Mouse (Mus musculus) left cerebral cortex, adult 18-20 months (tissue): Measurements from ENCODE around the gene Neurl4. TPM values are rescaled to one million over a fixed set of nuclear protein-coding genes. Genes with fewer than 3 reads are reported as not detected.

Experiments used
- DNase-seq, 2 experiments: peaks; one replicate each; pipeline ENCODE4 v3.0.0; 2021 to 2022; ENCODE audit warnings: low spot score in 2 of 2, mixed read lengths in 1 of 2
- total RNA-seq, 2 experiments: library from RNA; stranded (reverse); gene quantifications; 2 replicates each; pipeline ENCODE4 v1.2.3; 2021

Gene Neurl4
- total RNA-seq, 2 experiments from 2014 or later: 116 to 118 TPM

DNA sequence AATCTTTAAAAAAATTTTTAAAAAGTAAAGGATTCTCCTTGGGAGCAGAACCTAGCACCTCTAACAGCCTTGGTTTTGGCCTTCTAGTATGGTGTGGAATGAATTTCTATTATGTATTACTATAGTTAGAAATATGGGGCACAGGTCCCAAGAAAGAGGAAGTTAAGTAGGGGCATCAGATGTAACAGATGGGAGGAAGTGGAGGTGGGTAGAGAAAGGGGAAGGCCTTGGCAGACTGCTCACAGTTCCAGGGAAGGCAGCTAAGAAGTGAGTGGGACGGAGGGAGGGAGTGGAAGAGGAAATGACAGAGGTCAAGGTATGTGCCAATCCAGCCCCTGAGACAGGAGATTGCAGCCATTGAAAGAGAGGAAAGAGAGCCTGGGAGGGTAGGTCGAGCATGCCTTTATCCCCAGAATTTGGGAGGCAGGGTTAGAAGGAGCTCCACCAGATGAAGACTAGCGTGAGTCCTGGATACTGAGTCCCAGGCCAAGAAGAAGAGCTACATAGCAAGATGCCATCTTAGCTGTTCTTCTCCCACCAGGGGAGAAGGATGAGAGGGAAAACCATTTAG, 30.2 kb downstream of the Neurl4 start:
- no peak for DNase-seq

DNA sequence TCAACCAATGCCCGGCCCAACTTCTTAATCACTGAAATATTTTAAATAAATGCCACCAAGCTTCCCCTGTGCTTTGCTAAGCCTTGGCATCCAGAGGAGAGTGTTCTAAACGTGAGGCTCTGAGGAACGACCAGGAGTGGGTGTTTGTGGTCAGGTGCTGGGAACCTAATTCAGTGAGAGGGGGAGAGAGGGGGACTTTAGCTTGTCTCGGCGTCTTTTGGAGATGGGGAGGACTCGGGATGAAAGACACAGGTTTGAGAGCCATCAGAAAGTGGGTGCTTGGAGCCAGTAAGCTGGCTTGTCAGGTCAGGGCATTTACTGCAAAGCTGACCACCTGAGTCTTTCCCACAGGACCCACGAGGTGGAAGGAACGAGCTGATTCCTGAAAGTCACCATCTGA, 30.9 kb downstream of the Neurl4 start:
- DNase-seq: no peak

DNA sequence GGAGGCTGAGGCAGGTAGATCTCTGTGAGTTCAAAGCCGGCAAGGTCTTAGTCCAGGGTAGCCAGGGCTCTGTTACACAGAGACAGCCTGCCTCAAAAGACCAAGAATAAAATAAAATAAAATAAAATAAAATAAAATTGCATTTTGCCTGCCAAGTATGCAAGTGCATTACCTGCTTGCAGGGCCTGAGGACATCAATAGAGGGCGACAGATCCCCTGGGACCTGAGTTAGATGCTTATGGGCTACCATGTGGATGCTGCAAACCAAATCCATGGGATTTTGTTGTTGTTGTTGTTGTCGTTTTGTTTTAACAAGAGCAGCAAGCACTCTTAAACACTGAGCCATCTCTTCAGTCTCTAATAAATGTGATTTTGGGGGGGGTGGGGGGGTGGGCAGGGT, 31.4 kb downstream of the Neurl4 start:
- no peak for DNase-seq

DNA sequence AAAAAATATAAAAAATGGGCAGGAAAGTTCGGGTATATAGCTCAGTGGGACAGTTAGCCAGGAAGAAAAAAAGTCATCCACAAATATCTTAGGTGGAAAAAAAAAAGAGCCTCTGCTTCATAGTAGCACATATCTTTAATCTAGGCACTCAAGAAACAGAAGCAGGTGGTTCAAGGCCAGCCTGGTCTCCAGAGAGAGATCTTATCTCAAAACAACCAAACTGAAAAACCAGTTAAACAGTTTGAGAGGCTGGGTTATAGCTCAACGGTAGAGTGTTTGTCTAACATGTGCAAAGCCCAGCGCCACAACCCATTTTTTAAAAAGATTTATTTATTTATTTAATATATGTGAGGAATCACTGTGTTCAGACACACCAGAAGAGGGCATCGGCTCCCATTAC, 32.2 kb downstream of the Neurl4 start:
- no peak for DNase-seq

DNA sequence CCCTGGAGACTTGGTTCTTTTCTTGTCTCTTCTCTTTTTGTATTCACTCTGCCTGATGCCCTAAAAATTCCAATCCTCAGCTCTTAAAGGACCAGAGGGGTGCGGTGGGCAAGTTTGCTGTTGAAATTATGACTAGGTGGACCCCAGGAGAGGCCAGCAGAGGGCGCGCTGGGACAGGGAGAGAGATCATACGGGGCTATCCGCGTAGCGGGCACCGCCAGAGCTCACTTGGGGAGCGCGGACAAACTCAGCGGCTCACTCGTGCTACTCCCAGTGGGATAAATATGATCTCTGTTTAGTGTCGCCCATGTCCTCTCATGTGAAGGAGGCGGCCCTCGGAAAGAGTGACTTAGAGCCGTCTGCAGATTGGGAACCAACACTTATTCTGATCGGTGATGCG, 33.3 kb downstream of the Neurl4 start:
- DNase-seq: peak; percentile 85 to 96

DNA sequence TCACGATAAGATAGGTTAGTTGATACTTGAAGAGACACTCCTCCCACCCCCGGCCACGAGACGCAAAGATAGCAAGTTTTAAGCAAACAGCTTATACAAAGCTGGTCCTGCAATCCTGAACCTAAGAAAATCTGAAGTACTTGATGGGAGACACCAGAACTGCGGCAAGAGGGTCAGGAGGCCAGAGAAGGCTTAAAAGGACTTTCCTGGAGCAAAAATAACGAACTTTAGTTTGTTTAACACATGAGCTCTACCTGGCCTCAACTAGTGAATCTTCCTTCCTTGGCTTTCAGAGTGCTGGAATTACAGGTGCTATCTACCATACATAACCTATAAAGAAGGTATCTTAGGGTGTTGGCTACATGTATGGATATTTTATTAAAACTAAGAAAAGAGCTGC, 33.8 kb downstream of the Neurl4 start:
- no peak for DNase-seq

DNA sequence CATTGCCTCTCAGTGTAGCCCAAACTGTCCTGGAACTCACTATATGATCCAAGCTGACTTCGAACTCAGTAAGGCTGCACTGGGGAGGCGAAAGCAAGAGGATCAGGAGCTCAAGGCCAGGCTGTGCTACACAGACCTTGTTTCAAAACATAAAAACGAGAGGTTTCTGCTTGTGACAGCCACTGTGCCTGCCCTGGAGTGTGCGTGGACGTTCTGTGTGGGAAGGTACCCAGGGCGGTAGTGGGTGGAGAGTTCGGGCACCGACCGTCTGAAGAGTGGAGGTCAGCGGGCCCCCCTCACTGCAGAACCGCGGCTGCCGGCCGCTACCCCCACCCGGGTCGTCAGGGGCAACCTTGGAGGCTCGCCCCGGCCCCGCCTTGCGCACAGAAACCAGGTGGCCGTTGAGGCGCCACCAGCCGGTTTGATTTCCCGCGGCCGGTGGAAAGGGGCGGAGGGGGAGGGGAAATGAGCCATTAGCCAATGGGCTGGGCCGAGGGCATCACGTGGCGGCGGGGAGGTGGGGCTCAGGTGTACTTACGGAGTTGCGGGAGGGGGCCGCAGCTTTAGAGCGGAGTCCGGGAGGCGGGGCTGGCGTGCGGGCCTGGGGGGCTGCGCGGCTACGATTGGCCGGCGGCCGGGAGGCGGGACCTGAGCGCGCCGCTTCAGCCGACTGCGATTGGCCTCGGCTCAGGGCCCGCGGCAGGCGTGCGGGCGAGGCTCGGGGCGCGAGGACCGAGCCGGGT, 34.4 kb downstream of the Neurl4 start, which contains the start of gene Ybx2:
Gene Ybx2, plus strand, starts transcription at position 660 of the 743 bp plus-strand sequence.
- DNase-seq: peak; percentile 84 to 88

DNA sequence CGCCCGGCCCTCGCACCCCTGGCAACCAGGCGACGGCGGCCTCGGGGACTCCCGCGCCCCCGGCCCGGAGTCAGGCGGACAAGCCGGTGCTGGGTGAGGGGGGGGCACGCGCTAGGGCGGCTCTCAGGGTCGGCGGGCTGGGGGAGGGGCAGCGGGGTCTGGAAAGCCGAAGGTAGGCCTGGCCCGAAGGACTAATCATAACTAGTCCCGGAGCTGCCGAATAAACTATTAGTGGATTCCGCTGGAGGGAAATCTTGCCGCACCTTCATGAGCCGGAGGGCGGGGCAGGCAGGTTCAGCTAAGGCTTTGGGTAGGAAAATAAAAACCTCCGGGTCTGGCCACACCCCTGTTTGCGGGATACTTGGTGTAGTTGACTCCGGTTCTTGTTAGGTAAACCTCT, 35.3 kb downstream of the Neurl4 start:
- no peak for DNase-seq

DNA sequence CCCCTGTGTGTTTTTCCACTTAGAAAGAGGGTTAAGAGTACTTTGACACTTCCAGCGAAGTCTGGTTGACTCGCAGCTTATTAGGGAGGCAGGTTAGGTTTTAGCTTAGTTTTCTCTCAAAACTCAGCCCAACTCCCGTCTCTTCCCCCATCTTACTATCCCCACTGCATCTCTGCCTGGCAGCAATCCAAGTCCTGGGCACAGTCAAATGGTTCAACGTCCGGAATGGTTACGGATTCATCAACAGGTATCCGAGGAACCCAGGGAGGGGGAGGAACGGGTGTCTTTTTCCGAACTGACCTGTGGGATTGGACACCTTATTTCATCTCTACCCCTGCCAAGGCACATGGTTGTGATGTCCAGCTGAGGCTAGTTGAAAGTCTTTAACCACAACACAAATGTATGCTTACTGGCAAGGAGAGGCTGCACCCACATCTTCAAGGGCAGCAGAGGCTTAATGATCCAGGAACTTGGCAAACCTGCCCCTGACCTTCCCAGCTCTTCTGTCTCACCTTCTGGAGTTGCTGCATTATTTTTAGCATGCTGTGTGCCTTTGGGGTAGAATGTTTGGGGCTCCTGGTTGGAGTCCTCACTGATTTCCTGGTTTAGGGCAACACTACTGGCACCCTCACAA, 36.0 kb downstream of the Neurl4 start:
- no peak for DNase-seq

DNA sequence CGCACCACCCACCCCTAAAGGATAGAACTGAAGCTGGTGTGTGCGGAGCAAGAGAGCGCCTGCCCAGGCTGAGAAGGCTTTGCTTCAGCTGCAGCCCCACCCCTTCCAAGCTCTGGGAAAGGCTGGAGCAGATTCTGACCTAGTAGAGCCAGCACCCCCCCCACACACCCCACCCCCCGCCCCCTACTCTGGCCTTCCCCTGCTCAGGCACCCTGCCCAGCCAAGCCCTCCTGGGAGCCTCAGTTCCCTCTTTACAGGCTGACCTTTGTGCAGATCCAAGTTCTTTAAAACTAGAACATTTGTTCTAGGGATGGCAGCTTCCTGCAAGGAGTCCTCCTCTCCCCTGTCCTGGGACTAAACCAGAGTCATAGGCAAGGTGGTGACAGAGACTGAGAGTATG, 36.5 kb downstream of the Neurl4 start:
- DNase-seq: no peak

DNA sequence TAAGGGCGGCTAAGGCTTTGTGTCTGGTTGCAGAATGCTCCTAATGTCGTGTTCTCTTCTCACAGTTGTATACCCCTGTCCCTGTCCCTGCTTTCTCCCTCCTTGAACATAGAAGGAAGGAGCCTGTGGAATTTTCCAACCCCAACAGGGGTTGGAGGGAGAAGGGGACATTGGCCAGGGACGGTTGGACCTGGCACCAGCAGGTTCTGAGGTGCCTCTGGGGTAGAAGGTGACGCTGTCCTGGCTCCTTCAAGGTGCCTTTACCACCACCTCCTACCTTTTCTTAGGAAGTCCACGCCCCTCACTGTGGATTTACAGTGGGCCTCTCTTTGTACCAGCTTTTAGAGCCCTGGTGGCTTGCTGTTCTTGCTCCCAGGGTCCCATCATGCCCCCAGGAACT, 37.0 kb downstream of the Neurl4 start:
- DNase-seq: no peak

DNA sequence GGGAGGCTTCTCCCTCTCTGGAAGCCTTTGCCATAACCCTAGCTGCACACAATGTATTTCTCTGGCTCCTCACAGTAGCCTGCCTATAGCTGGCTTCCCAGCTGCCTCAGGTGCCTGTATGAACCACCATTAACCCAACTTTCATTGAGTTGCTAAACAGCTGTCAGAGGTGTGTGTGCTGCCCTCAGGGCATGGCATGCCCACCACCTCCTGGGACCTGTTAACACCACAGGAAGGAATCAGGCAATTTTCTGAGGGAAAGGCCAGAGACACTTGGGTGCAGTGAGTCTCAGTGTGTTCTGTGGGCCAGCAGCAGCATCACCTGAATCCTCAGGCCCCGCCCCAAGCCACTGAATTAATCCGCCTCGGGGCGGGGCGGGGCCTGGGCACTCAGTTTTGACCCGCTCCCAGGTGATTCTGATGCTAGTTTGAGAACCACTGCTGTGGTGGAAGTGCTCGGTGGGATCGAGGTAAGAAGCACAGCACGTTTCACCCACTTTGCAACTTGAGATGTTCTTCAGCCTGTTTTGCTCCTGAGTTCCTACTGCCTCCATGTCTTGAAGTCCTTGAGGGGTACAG, 37.6 kb downstream of the Neurl4 start:
- DNase-seq: no peak

DNA sequence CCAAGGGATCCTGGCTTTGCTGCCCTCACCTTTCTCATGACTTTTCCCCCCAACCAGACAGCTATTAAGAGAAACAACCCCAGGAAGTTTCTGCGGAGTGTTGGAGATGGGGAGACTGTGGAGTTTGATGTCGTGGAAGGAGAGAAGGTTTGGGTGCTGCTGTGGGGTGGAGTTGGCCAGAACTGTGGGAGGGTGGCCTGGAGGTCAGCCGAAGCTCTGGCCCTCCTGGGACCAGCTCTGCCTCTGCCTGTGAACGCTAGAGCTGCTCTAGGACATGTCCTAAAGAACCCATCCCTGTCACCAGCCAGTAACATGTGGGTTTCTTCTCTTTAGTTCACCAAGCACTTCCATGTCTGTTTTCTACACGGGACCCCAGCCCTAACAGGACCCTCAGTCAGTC, 38.3 kb downstream of the Neurl4 start:
- DNase-seq: no peak

DNA sequence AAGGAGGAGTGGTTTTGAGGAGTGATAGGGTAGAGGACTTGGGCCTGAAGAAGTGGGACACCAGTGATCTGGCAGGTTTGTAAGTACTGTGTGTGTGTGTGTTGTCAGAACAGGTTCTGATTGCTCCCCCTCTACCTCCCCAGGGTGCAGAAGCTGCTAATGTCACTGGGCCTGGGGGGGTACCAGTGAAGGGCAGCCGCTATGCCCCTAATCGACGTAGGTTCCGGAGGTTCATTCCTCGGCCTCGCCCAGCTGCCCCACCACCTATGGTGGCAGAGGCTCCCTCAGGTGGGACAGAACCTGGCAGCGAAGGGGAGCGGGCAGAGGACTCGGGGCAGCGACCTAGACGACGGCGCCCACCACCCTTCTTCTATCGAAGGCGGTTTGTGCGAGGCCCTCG, 38.9 kb downstream of the Neurl4 start:
- DNase-seq: no peak

DNA sequence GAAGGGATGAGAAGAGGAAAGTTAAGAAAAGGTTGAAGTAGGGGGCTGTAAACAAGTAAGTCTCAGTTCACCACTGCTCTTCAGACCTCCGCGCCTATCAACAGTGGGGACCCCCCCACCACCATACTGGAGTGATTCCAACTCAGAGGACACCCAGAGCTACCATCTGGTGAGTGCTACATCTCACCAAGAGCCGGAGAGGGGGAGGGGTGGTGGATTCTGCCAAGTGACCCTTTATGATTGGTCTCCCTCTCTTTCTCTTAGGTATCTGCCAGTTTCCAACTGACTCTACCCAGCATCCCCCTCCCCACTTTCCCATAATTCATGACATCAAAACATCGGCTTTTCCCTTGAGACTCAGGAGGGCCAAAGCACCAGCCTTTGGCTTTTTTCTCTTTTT, 40.1 kb downstream of the Neurl4 start:
- no peak for DNase-seq

DNA sequence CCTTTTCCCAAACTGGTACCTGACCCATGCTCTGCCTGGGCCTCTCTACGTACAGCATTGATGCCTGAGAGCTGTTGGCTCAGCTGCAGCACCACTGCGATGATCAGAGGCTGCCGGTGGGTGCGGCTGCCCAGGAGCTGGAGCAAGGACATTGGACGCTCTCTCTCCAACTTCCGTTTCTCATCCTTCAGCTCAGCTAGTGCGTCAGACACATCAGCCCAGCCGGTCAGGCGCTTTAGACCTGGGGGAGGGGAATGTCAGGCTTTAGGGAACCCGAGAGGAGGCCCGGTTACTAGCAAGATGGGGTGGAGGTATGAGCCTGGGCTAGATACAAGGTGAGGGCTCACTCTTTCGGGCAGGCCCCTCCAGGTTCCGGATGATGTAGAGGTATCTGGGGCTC, 44.3 kb downstream of the Neurl4 start:
- DNase-seq: no peak

DNA sequence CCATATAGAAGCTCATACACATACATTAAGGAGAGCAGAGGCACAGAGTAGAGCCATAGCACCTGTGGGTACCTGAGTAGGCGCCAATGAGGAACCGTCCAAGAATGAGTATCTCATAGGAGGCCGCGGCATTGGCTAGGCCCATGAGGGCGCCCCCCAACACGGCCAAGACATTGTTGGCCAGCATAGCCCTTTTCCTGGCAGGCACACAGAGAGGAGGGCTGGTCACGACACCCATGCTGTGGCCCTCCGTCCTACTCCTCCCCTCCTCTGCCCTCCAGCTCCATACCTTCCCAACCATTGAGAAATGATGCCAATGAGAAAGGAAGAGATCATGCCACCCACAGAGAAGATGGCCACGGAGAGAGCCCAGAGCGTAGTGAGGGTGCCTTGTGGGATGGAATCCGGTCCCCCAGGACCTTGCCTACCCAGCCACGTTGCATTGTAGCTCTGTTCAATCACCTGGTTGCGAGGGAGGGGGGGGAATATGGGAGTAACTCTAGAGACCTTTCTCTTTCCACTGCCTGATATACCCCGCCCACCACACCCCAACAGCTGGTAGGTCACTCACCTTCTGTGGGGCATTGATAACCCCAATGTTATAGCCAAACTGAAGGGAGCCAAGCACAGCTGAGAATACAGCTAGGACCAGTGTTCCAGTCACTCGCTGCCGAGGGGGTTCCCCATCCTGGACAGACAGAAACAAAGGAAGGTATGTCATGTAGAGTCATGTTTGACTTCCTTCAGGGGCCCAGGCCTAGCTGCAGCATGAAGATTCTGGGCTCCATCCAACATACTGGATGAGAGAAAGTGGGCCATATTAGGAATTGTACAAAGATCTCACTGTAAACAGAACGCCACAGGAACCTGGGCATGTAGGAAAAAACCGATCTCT, 45.4 kb downstream of the Neurl4 start:
- no peak for DNase-seq

DNA sequence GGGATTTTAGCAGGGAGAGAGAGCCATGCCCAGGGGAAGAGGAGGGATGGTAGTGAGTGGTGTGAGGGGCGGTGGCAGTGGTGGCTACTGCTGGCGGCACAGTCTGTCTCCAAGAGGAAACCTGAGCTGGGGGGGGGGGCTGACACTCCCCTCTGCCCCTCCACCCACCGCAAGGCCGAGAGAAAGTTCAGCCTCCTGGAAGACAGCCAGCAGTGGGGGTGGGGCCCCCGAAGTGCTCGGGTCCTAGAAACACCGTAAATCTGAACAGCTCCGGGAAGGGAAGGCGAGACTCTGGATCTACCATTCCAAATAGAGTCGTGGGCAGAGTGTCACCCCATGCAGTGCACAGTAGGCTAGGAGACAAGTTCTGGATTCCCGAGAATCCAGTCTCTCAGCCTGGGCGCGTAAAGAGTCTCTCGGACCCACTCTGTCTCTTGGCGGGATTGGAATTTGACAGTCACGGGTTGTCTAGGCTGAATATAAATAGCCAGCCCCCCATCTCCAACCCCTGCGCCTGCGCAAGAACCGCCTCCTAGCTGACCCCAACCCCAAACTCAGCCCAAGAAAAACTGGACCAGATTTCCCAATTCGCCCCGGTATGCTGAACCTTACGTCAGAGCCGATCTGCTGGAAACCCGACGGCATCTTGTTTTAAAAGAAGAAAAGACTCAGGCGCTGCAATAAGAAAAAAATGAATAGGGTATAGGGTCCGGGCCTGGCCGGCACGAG, 46.6 kb downstream of the Neurl4 start:
- no peak for DNase-seq

DNA sequence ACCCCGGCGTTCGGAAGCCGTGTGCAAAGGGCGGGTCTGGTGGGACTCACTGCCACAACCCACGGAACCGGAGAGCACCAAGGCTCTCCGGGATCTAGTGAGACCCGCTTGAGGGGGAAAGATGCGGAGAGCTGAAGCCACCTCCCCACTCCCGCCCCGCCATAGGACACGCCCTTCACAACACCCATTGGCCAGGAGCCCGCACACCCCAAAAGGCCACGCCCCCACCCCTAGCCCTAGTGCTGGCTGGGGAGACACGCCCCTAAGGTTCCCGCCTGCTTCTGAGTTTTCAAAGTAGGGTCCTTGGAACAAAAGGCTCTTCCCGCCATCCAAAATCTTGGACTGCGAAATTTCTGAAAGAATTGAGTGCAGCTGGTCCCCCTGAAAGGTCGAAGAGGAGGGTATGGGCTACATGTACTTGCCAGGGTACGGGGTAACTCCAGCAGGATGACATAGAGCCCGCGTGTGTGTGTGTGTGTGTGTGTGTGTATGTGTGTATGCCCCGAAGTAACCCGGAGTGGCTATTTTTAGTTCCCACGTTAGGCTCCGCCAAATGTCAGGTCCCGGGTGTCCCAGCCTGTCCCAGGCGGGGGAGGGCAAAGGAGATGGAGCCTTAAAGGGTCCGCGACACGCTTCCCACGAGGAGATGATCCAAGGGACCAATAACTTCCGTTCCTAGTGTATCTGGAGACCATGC, 47.3 kb downstream of the Neurl4 start, which contains the start of gene Slc2a4:
Gene Slc2a4, minus strand, starts transcription at position 123 of the 697 bp plus-strand sequence.
- no peak for DNase-seq

DNA sequence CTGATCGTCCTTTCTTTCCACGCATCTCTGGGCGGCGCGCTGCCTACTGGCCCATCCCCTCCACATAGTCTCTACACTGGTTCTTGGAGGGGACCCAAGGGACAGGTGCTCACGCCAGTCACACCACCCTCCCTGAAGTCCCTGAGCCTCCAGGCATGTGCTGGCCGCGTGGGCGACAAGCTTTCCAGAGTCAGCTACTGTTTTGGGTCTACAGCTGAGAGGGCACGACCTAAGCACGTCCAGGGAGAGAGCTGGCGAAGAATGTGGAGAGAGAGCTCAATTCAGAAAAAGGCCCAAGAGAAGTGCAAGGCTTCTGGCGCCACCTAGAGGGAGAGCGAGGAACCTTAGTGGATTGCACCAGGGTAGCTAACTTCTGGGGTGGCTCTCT, 47.9 kb downstream of the Neurl4 start:
- DNase-seq: peak; percentile 62 to 72
